Mouse (Mus musculus) kidney, adult 2 months (tissue): Measurements from ENCODE around the gene Cmya5.

ENCODE experiments used
- CTCF ChIP-seq: fragments of 200-500 bp; conservative IDR thresholded peaks from 2 replicates; pipeline ENCODE4 v1.5.1; 2011; ENCODE audit warnings: low read depth, mild to moderate bottlenecking, control low read depth, low read length, moderate library complexity, mixed read lengths; ENCODE audit not compliant: insufficient read depth, insufficient read length
- POLR2A ChIP-seq: fragments of 200-500 bp; IDR thresholded peaks from one replicate; pipeline ENCODE4 v1.6.1; 2011; ENCODE audit warnings: low read depth, low read length, control low read depth

- no peak for TF ChIP-seq CTCF
- no peak for TF ChIP-seq POLR2A
Measured at GRCm38 (mm10) chr13:93136251-93136650, 8.3 kb downstream of the Cmya5 start.
